Mouse (Mus musculus) hindbrain, embryonic 15.5 days (tissue): ENCODE measurements at regions not wholly inside any gene's neighbourhood (a gene's known extent, or its start where the extent isn't known, plus 50 kb on each side); places are given as distances from the start of the nearest gene placed in this dataset.

Source experiments
- ATAC-seq: fragments of 200-750 bp; cut with Nextera tagmentation; 2 replicates; pipeline ENCODE4 v1.8.0; 2017; ENCODE audit warnings: low read depth, moderate number of reproducible peaks, moderate TSS enrichment; ENCODE audit not compliant: low FRiP score
- H3K27ac ChIP-seq: fragments of 300-500 bp; sonication (generic); replicated peaks from 2 replicates; pipeline ENCODE4 v1.5.1; 2015; ENCODE audit warnings: mild to moderate bottlenecking, inconsistent platforms
- H3K27me3 ChIP-seq: fragments of 300-500 bp; sonication (generic); 2 replicates; pipeline ENCODE4 v1.6.1; 2015; ENCODE audit warnings: control low read depth, inconsistent platforms
- H3K36me3 ChIP-seq: fragments of 300-500 bp; sonication (generic); 2 replicates; pipeline ENCODE4 v1.6.1; 2015; ENCODE audit warnings: control low read depth, inconsistent platforms
- H3K4me1 ChIP-seq: fragments of 300-500 bp; sonication (generic); replicated peaks from 2 replicates; pipeline ENCODE4 v1.6.1; 2015; ENCODE audit warnings: control low read depth, inconsistent platforms
- H3K4me2 ChIP-seq: fragments of 300-500 bp; sonication (generic); 2 replicates; pipeline ENCODE4 v1.6.1; 2015; ENCODE audit warnings: moderate library complexity, mild to moderate bottlenecking, inconsistent platforms
- H3K4me3 ChIP-seq: fragments of 300-500 bp; sonication (generic); 2 replicates; pipeline ENCODE4 v1.5.1; 2015; ENCODE audit warnings: mild to moderate bottlenecking, inconsistent platforms
- H3K9ac ChIP-seq: fragments of 300-500 bp; sonication (generic); 2 replicates; pipeline ENCODE4 v1.6.1; 2015; ENCODE audit warnings: inconsistent platforms
- H3K9me3 ChIP-seq: fragments of 300-500 bp; sonication (generic); 2 replicates; pipeline ENCODE4 v1.6.1; 2016; ENCODE audit warnings: control low read depth, inconsistent platforms
- WGBS: fragments of 180-500 bp; shearing (Covaris S2); methylation state at CpG from one replicate; pipeline ENCODE4 v1.1.7; 2015; 5-methylcytosine and 5-hydroxymethylcytosine counted together

- H3K9me3 ChIP-seq = no peaks in the 10 kb centered on the region
- WGBS = 70% methylated on average over 2 of the region's 2 CpGs
- no peaks in the 10 kb centered on the region for H3K36me3 ChIP-seq
- H3K27ac ChIP-seq = no peak overlapping the region
- H3K27me3 ChIP-seq = no peaks in the 10 kb centered on the region
- H3K4me3 ChIP-seq = no peak overlapping the region
- ATAC-seq = no peak
- H3K9ac ChIP-seq = no peak overlapping the region
- H3K4me1 ChIP-seq = peaks cover 18% of the 10 kb centered on the region
- no peak overlapping the region for H3K4me2 ChIP-seq
Observed at GRCm38 (mm10) chr5:112171325-112171724, 81.0 kb downstream of the Cryba4 start.

DNA sequence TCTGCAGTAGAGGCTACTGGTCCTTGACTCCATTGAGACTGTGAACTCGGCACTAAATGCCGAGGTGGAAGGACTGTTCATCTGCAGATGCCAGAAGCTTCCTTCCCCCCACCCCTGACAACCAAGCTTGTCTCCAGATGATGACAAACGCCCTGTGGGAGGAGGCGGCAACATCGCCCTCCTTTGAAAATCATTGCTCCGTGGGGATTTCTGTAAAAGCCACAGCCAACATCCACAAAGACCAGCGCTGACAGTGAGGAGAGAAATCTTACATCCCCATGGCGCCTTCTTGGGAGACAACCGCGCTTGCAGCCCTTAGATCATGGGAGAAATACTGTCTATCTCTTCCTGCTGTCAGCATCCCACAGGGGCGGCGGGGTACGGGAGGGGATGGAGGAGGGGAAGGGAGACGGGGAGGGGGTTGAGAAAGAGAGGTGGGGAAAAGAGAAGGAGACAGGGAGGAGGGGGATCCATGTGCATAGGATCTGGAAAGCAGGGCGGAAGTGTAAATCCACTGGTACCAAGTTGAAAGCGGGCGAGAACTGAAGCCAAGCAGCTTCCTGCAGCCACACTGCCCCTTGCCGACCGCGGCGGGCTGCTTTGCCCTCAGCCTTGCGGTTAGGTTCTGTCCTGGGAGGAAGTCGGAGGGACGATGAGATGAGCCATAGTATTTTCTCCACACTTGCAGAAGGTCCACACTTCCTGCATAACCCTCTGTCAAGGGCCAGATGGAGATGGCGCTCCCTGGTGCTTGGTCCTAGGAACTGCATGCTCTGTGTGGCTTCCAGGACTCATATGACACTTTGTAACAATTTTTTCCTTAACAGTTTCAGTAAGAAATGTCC, 72.9 kb downstream of the Cryba4 start:
- H3K27ac ChIP-seq = no peak overlapping the region

GRCm38 (mm10) chr5:112182775-112183174, 69.5 kb downstream of the Cryba4 start:
- H3K9me3 ChIP-seq = no peaks in the 10 kb centered on the region
- 0 out of 2 replicates have a peak, but pooled peaks have one; percentile 19 for ATAC-seq
- WGBS = 43% methylated on average over 8 of the region's 8 CpGs
- H3K27ac ChIP-seq = no peak overlapping the region
- H3K4me3 ChIP-seq = no peak overlapping the region
- H3K27me3 ChIP-seq = 0 out of 2 replicates have a peak, but pooled peaks cover 2% of the 10 kb centered on the region
- H3K9ac ChIP-seq = no peak overlapping the region
- H3K4me2 ChIP-seq = no peak overlapping the region
- H3K36me3 ChIP-seq = no peaks in the 10 kb centered on the region
- H3K4me1 ChIP-seq = peaks cover 12% of the 10 kb centered on the region; the same call in 1 of the 2 replicates

More for the DNA sequence above, 72.9 kb downstream of the Cryba4 start:
- Histone ChIP-seq H3K36me3 (no peaks in the 10 kb centered on the region), H3K4me3 (peak overlapping the region; percentile 24), H3K4me1 (peaks cover 19% of the 10 kb centered on the region), H3K4me2 (peak overlapping the region; percentile 44), H3K9me3 (no peaks in the 10 kb centered on the region), H3K9ac (no peak overlapping the region), H3K27me3 (0 out of 2 replicates have a peak, but pooled peaks cover 2% of the 10 kb centered on the region)
- WGBS = 14% methylated on average over 25 of the region's 25 CpGs
- ATAC-seq = peak; percentile 47; the same call in 1 of the 2 replicates

- Histone ChIP-seq H3K4me3 (no peak overlapping the region), H3K9ac (no peak overlapping the region), H3K36me3 (no peaks in the 10 kb centered on the region), H3K27ac (no peak overlapping the region), H3K4me2 (no peak overlapping the region), H3K4me1 (no peaks in the 10 kb centered on the region), H3K9me3 (no peaks in the 10 kb centered on the region), H3K27me3 (no peaks in the 10 kb centered on the region)
- ATAC-seq = no peak
- WGBS = 74% methylated on average over 6 of the region's 6 CpGs
Observed at GRCm38 (mm10) chr5:112195667-112196066, 56.7 kb downstream of the Cryba4 start.
